ENCODE assay signal across 7 mouse cellular contexts in genomic region chr7:63212084-63212723, GRCm38 (mm10). TPM values are rescaled to one million over a fixed set of nuclear protein-coding genes. Genes with fewer than 3 reads are reported as not detected.
A peak's percentile ranks its signal among the peaks of the same experiment; 100 is the strongest.
DNase-seq lines count a peak whose midpoint lies in the region; ATAC-seq and TF ChIP-seq lines count a peak whose summit lies in the region.

TSS of gene Chrna7 (minus strand) at chr7:63212569.

- peak; percentile 80 for DNase-seq in cerebellum, adult 11 months
- DNase-seq in limb, embryonic 14.5 days (ENCODE audit: low spot score), result peak; percentile 57
- DNase-seq in testis, postnatal 10 days (ENCODE audit: low spot score), result peak; percentile 85

- H3K27ac ChIP-seq in forebrain, embryonic 12.5 days, result 0 out of 2 replicates have a peak within 1 kb of the TSS, but pooled peaks have one; percentile 36
- no peak within 1 kb of the TSS for H3K27ac ChIP-seq in heart, embryonic 14.5 days (replicated peaks in 1 of 2; ENCODE audit: control insufficient read depth in 1 of 2, insufficient read depth in 1 of 2, low read depth in 2 of 2, low read length in 2 of 2)
- H3K27ac ChIP-seq in kidney, embryonic 16.5 days (ENCODE audit: low read length), result no peak within 1 kb of the TSS
- H3K27ac ChIP-seq in limb, embryonic 14.5 days (replicated peaks; ENCODE audit: low read depth, low read length), result no peak within 1 kb of the TSS
- peak within 1 kb of the TSS; percentile 71; the same call in 1 of the 2 replicates for H3K27ac ChIP-seq in midbrain, embryonic 16.5 days (ENCODE audit: low read length)

- H3K27me3 ChIP-seq in forebrain, embryonic 12.5 days, result peaks cover 10% of the 10 kb centered on the region; the same call in 1 of the 2 replicates
- peaks cover 18% of the 10 kb centered on the region for H3K27me3 ChIP-seq in heart, embryonic 14.5 days (ENCODE audit: control insufficient read depth, insufficient read depth, low read length)
- H3K27me3 ChIP-seq in kidney, embryonic 16.5 days (ENCODE audit: insufficient read depth, low read length), result no peaks in the 10 kb centered on the region; the same call in 1 of the 2 replicates
- H3K27me3 ChIP-seq in limb, embryonic 14.5 days (ENCODE audit: control insufficient read depth, insufficient read depth, low read length), result no peaks in the 10 kb centered on the region
- H3K27me3 ChIP-seq in midbrain, embryonic 16.5 days (ENCODE audit: control insufficient read depth, insufficient read depth, low read depth, low read length), result no peaks in the 10 kb centered on the region

- no peaks in the 10 kb centered on the region for H3K36me3 ChIP-seq in forebrain, embryonic 12.5 days (replicated peaks)
- H3K36me3 ChIP-seq in heart, embryonic 14.5 days (ENCODE audit: control insufficient read depth, insufficient read depth, low read length), result no peaks in the 10 kb centered on the region
- H3K36me3 ChIP-seq in kidney, embryonic 16.5 days (ENCODE audit: insufficient read depth, low read length), result no peaks in the 10 kb centered on the region
- H3K36me3 ChIP-seq in limb, embryonic 14.5 days (ENCODE audit: control insufficient read depth, insufficient read depth, low read length), result no peaks in the 10 kb centered on the region
- no peaks in the 10 kb centered on the region for H3K36me3 ChIP-seq in midbrain, embryonic 16.5 days (ENCODE audit: control insufficient read depth, insufficient read depth, low read length)

- peaks cover 8% of the 10 kb centered on the region; the same call in 1 of the 2 replicates for H3K4me1 ChIP-seq in forebrain, embryonic 12.5 days
- peaks cover 3% of the 10 kb centered on the region in 2 experiments; a peak in 3 of 4 replicates for H3K4me1 ChIP-seq in heart, embryonic 14.5 days (ENCODE audit: control insufficient read depth in 2 of 2, insufficient read depth in 2 of 2, low read length in 2 of 2)
- H3K4me1 ChIP-seq in kidney, embryonic 16.5 days (ENCODE audit: insufficient read depth, low read length), result peaks cover 12% of the 10 kb centered on the region; the same call in 1 of the 2 replicates
- H3K4me1 ChIP-seq in limb, embryonic 14.5 days (ENCODE audit: control insufficient read depth, insufficient read depth, low read length), result peaks cover 5% of the 10 kb centered on the region; the same call in 1 of the 2 replicates
- H3K4me1 ChIP-seq in midbrain, embryonic 16.5 days (ENCODE audit: control insufficient read depth, insufficient read depth, low read length), result peaks cover 5% of the 10 kb centered on the region

- H3K4me2 ChIP-seq in forebrain, embryonic 12.5 days, result peak within 1 kb of the TSS; percentile 83
- H3K4me2 ChIP-seq in heart, embryonic 14.5 days (ENCODE audit: low read length), result peak within 1 kb of the TSS; percentile 92
- peak within 1 kb of the TSS; percentile 91 for H3K4me2 ChIP-seq in kidney, embryonic 16.5 days (replicated peaks; ENCODE audit: low read depth, low read length)
- peak within 1 kb of the TSS; percentile 95 for H3K4me2 ChIP-seq in limb, embryonic 14.5 days (replicated peaks; ENCODE audit: low read depth, low read length, severe bottlenecking)
- peak within 1 kb of the TSS; percentile 97 for H3K4me2 ChIP-seq in midbrain, embryonic 16.5 days (ENCODE audit: low read length)

- ATAC-seq in forebrain, embryonic 12.5 days (ENCODE audit: low FRiP score), result peak; percentile 96
- peak; percentile 79 for ATAC-seq in heart, embryonic 14.5 days (ENCODE audit: insufficient number of reproducible peaks, insufficient read depth, low FRiP score, low read depth)
- peak; percentile 95 for ATAC-seq in kidney, embryonic 16.5 days (ENCODE audit: low FRiP score, low TSS enrichment)
- peak; percentile 92 for ATAC-seq in limb, embryonic 14.5 days (ENCODE audit: low FRiP score, low read depth)
- peak; percentile 95 for ATAC-seq in midbrain, embryonic 16.5 days

- no peaks in the 10 kb centered on the region for H3K9me3 ChIP-seq in forebrain, embryonic 12.5 days
- H3K9me3 ChIP-seq in heart, embryonic 14.5 days (ENCODE audit: control insufficient read depth, low read length), result no peaks in the 10 kb centered on the region
- no peaks in the 10 kb centered on the region for H3K9me3 ChIP-seq in kidney, embryonic 16.5 days (ENCODE audit: low read length)
- H3K9me3 ChIP-seq in limb, embryonic 14.5 days (ENCODE audit: control insufficient read depth, low read length), result no peaks in the 10 kb centered on the region
- no peaks in the 10 kb centered on the region for H3K9me3 ChIP-seq in midbrain, embryonic 16.5 days (replicated peaks; ENCODE audit: control insufficient read depth, low read length, poor library complexity, severe bottlenecking)

- under 1% methylated on average over 63 of the region's 73 CpGs for WGBS in forebrain, embryonic 12.5 days
- WGBS in heart, embryonic 14.5 days, result under 1% methylated on average over 65 of the region's 73 CpGs
- 0% methylated on average over 50 of the region's 73 CpGs for WGBS in kidney, embryonic 16.5 days
- WGBS in limb, embryonic 14.5 days, result under 1% methylated on average over 42 of the region's 73 CpGs
- WGBS in midbrain, embryonic 16.5 days, result under 1% methylated on average over 51 of the region's 73 CpGs

- TF ChIP-seq POLR2A in limb, embryonic 14.5 days (IDR thresholded peaks at IDR 0.05; ENCODE audit: borderline replicate concordance, extremely low read depth, insufficient read depth, insufficient read length), result no peak

- H3K4me3 ChIP-seq in forebrain, embryonic 12.5 days (replicated peaks), result peak within 1 kb of the TSS; percentile 77
- H3K4me3 ChIP-seq in heart, embryonic 14.5 days (ENCODE audit: control insufficient read depth in 1 of 2, insufficient read depth in 1 of 2, low read depth in 1 of 2, low read length in 2 of 2), result peak within 1 kb of the TSS; percentile 54 to 55
- H3K4me3 ChIP-seq in kidney, embryonic 16.5 days (ENCODE audit: low read length), result peak within 1 kb of the TSS; percentile 60
- peak within 1 kb of the TSS; percentile 73 for H3K4me3 ChIP-seq in limb, embryonic 14.5 days (replicated peaks; ENCODE audit: low read length)
- H3K4me3 ChIP-seq in midbrain, embryonic 16.5 days (ENCODE audit: low read depth, low read length), result peak within 1 kb of the TSS; percentile 87

- peak within 1 kb of the TSS; percentile 75 for H3K9ac ChIP-seq in forebrain, embryonic 12.5 days
- peak within 1 kb of the TSS; percentile 58 for H3K9ac ChIP-seq in heart, embryonic 14.5 days (ENCODE audit: low read length)
- peak within 1 kb of the TSS; percentile 64 for H3K9ac ChIP-seq in kidney, embryonic 16.5 days (replicated peaks; ENCODE audit: low read length)
- peak within 1 kb of the TSS; percentile 63 for H3K9ac ChIP-seq in limb, embryonic 14.5 days (ENCODE audit: low read depth, low read length, severe bottlenecking)
- peak within 1 kb of the TSS; percentile 87 for H3K9ac ChIP-seq in midbrain, embryonic 16.5 days (ENCODE audit: low read depth, low read length)

RNA-seq across cellular contexts. Expression of gene Chrna7, which starts in this region (rescaled TPM):
- polyA plus RNA-seq in forebrain, embryonic 12.5 days (2016; fragmentation: Nextera tagmentation; extraction: Ambion mirVana), result 3.8 and 4.3 TPM in 2 replicates
- 0.24 and 0.38 TPM in 2 replicates for polyA plus RNA-seq in heart, embryonic 14.5 days (2014; fragmentation: Nextera tagmentation; extraction: Ambion mirVana)
- polyA plus RNA-seq in kidney, embryonic 16.5 days (2015; fragmentation: Nextera tagmentation; extraction: Ambion mirVana), result 4.0 and 4.5 TPM in 2 replicates
- 2.9 and 3.8 TPM in 2 replicates for polyA plus RNA-seq in limb, embryonic 14.5 days (2012; rRNA removed)
- 1.3 and 2.4 TPM in 2 replicates for polyA plus RNA-seq in limb, embryonic 14.5 days (2014; fragmentation: Nextera tagmentation; extraction: Ambion mirVana)
- 8.5 and 8.9 TPM in 2 replicates for polyA plus RNA-seq in midbrain, embryonic 16.5 days (2015; fragmentation: Nextera tagmentation; extraction: Ambion mirVana)

Comparison
In these comparisons a context has a peak if more than half of its experiments do, and no peak if none do; other contexts are left out.
1. Peak in ATAC-seq, H3K4me3 ChIP-seq, H3K9ac ChIP-seq and H3K4me2 ChIP-seq in heart, embryonic 14.5 days; RNA of the gene not detected or under 1 TPM.
2. H3K27ac ChIP-seq: peak in forebrain, embryonic 12.5 days (single experiment) and midbrain, embryonic 16.5 days (single experiment); none in heart, embryonic 14.5 days (0 of 2), kidney, embryonic 16.5 days (single experiment) and limb, embryonic 14.5 days (single experiment).
3. Peak in every context shown above with its lines, with median percentiles within 50 percentile points of each other: DNase-seq, ATAC-seq, H3K4me2 ChIP-seq, H3K4me3 ChIP-seq and H3K9ac ChIP-seq.